Mouse (Mus musculus) T-helper 2 cell (primary cell): ENCODE measurements around the gene Kdm2b.

ENCODE experiments used
- in situ Hi-C: fragments of 300-600 bp; cut with MboI, MseI; formaldehyde crosslinking; loops from one replicate; pipeline ENCODE4 v1.15.1; 2025; ENCODE audit warnings: high pct_unique_total_duplicates

Kdm2b gene

DNA sequence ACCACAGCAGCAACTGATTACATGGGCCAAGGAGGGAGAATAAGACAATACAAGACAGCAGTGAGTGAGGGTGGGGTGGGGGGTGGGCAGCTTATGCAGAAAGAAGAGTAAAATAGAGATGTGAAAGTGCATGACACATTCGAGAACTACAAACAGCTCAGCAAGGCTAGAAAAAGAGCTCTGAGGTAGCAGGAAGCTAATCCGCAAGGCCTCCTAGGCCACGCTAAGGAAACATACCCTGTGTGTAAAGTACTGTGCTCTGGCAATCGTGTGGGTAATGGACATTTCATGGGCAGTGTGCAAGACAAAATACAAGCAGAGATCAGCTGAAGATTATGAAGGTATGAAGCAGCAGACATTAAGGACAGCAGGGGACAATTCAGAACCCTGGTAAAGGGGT lies 94.8 kb downstream of the Kdm2b start:
- in situ Hi-C loops: no loop called here

DNA sequence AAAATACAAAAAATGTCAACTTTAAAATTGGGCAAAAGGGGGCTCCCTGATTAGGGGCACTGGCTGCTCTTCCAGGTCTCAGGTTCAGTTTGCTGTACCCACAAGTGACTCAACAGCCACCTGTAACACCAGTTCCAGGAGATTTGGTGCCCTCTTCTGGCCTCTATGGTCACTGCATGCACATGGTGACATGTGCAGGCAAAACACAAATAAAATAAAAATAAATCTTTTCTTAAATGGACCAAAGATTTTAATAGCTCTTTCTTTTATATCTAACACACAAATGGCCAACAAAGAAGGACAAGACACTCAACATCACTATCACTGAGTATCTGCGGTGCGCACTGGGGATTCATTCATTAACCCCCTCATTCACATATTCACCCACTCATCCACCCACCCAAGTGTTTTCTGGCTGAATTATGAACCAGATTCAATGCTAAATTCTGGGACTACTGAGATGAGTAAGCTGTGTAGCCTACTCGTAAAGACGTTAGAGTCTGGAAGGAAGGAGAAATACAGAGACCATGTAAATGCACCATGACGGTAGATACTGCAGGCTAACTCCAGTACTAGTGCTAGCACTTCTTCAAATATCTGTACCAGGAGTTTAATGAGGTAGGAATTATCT lies 95.5 kb downstream of the Kdm2b start:
- in situ Hi-C loops: no loop called here

DNA sequence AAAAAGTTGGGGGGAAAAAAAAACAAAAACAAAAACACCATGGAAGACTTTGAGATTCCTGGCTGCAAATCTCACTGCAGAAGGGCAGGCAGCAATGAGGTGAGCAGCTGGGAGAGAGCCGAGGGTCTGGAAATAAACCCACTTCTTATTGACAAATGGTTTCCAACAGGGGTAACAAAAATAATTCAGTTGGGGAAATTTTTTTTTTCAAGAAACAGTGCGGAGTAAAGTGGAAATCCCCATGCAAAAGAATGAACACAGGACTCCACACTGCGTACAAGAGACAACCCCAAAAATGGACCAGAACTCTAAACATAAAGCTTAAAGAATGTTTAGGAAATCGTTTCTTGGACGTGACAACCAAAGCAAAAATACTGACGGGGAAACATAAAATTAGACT lies 96.4 kb downstream of the Kdm2b start:
- in situ Hi-C loops: no loop called here

DNA sequence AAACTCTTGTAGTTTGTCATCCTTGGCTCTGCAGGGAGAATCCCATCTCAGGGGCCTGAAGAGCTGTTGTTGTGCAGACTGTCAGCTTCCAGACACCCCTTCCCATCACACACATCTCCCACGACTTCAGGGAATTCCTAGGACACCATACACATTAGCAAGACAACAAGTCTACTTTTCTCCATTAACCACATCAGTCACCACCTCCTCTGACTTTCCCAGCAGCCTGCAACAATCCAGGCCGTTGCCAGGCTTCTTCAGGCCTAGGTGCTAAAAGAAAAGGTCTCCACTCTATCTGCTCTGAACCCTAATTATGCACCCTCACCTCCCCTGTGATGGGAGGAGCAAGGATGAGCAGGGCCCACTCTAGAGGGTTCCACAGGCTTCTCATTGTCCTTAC lies 99.2 kb downstream of the Kdm2b start:
- in situ Hi-C loops: no loop called here

DNA sequence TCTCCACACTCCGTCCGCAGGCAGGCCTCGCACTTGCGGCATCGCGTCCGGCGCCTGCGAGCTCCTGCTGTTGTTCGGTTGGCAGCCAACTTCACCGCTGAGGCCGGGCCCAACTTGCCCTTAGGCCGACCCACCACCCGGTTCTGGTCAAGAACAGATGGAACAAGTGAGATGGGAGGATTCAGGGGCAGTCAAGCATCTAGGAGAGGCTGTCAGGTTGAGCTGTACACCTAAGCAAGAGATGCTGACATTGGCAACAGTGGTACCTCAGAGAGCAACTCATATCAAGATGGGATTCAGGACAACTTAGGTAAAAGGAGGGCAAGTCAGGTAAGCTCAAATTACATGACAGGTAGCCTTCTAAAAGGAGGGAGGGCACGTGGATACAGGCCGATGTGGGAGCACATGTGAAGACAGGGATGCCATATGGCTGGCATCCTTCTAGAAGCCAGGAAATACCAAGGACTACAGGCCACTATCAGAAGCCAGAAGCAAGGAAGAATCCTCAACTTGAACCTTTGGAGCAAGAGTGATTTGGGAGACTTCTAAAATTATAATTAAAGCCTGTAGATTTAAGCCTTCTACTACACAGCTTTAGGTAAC lies 100.9 kb downstream of the Kdm2b start:
- in situ Hi-C loops: no loop called here

DNA sequence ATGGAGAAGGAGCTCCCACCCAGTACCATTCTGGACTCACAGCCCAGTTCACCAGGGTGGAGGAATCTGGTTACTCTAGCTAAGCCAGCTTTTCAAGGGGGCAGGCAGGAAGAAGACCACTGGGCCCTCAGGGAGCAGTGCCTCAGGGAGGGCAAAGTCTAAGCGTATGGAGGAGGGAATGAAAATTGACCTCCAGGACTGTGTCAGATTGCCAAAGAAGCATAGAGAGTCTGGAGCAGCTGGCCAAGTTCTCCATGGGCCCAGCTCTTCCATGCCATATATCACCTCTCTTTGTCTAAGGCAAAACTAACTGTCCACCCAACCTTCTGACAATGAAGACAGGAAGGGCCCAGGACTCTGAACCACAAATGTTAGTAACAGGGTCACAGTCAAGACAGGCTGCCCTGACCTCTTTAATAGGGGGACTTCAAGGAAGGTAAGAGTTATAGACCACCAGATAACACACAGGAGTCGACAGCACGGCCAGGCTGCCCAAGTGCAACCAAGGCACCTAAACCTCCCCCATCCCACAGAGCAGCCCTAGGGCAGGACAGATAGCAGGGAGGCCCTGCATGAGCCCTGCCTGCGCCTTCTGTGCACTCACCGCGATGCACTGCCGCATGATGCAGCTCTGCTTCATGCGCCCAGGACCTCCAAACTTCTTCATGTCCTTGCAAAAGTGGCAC lies 101.6 kb downstream of the Kdm2b start:
- in situ Hi-C loops: no loop called here

DNA sequence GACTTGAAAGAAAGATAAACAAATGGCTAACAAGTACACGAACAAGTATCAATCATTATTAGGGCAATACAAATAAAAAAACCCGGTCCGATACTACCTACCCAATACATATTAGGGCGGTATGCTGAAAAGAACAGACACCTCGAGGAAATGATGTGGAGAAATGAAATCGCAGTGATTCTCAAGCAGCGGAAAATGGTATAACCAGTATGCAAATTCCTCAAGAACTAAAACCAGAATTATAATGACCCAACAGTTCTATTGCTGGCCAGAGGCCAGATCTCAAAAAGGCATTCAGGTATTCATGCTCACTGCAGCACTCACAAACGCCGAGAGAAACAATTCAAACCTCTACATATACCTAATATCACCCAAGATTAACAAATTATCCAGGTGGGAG lies 102.6 kb downstream of the Kdm2b start:
- in situ Hi-C loops: no loop called here

DNA sequence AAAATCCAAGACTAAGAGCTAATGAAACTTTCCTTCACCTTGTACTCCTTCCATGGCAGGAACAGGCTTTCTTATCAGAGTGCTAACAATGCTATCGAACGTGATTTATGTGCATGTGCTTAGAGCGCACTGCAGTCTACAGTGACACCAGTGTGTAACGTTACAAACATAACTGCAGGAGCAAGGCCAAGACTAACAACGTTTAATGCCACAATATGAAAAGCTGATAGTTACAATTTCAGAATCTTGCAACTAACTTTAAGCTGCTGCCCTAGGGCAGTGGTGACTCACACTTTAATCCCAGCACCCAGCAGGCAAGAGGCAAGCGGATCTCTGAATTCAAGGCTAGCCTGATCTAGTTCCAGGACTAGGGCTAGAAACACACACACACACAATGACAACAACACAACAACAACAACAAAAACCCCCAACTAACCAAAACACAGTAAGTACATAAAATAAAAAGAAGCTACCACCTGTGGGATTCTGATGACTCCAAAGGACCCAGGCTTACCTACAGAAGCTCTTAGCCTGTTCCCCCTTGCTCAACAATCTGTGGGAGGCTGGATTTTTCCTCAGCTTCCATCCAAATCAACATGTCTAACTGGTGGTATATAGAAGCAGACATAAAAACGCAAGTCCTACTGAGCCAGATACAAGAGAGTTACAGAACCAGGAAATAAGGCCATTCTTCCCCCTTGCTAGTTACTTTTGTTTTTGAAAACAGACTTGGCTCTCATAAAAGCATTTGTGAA lies 104.9 kb downstream of the Kdm2b start:
- in situ Hi-C loops: no loop called here

DNA sequence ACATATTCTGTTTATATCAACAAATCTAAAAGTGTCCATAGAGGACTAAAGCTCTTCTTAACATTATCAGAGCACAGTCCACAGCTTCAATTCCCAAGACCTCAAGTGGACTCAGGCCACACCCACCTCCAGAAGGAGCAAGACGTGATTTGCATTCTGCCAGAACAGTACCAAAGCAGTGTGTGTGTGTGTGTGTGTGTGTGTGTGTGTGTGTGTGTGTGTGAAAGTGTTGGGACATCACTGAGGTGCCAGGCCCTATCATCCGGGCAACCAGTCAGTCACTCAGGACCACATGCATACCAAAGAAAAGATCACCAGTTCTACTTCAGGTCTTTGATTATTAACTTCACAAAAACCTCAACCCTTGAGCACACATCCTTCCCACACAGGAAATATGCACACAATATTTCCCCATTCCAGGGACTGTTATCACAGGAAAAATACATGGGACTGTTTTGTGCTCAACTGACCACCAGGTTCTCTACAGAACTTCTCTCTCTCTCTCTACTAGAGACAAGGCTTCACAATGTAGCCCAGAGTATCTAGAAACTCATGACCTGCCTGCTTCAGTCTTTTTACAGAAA lies 105.9 kb downstream of the Kdm2b start:
- in situ Hi-C loops: no loop called here

DNA sequence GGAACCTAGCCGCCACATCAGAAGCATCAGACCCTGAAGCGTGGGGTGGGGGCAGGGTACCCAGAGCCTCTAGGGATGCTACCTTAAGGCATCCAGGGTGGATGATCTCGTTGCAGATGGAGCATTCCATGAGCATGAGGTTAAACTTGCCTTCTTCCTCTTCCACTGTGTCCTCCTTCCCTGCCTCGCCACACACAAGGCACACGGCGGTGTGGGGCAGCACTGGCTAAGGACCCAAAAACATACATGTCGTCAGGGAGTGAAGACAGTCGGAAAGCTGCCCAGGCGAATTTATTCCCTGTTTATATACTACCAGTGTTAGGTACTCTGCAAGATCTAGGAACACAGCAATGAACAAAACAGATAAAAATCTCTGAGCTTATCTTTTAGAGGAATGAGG lies 106.4 kb downstream of the Kdm2b start:
- in situ Hi-C loops: no loop called here

DNA sequence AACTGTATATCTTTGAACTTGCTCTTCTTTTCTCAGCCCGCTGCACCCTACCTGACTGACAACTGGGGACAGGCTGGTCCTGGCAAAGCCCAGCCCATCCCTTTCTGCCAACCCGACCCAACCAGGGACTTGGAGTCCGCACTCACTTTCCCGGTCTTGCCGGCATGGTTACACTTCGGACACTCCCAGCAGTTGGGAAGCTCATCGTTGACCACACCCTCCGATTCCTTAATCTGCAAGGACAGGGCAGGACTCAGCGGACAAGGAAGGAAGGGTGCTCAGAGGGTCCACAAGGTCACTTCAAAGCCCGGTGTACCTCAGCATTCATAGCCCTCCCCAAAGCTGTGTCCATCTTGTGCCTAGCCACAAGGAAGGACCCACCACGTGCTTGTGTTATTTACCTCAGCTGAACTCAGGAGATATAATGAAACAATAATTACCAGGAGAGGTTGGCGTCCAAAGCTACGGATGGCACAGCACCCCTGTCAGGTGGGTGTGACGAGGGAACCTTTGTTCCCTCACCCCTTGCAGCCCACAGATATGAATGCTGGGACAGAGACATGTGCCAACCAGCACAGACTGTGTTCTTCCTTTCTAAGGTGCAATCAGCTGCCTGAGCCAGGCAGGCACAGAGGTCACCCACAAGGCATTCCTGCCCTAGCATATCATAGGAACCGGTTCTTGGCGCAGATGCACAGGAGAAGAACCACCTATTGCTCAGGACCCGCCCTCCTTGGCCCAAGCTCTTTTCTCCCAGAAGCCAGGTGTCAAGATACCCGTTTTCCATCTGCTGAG lies 107.2 kb downstream of the Kdm2b start:
- in situ Hi-C loops: no loop called here

DNA sequence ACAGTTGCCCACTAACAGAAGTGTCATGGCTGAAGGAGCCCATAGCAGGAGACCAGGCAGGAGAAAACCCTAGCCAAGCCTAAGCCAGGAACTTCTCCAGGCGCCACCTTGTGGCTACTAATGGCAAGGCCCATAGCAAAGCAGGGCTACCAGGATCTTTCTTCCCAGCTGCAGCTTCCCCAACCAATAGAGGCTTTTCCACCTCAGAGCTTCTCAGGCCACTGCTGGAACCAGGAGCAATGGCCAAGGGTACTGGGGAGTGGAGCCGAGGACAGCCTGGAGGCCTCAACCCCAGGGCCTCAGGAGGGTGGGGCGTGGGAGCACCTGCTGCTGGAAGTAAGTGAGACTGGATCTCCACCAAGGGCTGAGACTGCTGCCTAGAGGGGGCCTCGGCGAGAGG lies 108.3 kb downstream of the Kdm2b start:
- in situ Hi-C loops: no loop called here

DNA sequence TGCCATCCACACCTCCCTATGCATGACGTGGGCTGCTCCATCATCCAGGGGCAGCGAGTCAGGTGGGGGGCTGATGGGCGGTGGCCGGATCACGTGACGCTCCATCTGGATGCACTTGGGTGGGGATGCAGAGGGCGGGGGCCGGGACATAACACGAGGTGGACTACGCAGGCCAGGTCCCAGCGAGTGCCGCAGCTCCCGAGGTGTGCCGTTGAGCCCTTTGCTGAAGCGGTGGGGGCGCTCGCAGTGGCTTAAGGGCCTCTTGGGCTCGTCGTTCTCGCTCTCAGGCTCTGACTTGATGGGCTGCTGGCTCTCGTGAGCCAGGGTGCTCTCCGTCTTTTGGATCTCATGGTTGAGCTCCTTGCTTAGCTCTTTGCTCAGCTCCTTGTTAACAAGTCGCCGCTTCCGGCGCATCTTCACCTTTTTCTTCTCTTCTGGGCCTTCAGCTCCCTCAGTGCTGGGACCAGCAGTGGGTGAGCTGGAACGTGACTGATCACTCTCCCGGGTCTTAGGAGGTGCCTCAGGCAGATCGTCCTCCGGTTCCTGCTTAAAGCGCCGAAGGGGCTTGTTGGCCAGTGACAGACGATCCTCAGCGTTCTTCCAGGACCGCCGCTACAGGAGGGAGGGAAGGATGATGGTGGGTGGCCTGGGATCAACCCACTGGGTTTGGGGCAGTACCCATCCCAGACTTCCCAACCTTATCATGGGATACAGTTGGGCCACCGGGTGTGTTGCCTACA lies 109.2 kb downstream of the Kdm2b start:
- in situ Hi-C loops: no loop called here

DNA sequence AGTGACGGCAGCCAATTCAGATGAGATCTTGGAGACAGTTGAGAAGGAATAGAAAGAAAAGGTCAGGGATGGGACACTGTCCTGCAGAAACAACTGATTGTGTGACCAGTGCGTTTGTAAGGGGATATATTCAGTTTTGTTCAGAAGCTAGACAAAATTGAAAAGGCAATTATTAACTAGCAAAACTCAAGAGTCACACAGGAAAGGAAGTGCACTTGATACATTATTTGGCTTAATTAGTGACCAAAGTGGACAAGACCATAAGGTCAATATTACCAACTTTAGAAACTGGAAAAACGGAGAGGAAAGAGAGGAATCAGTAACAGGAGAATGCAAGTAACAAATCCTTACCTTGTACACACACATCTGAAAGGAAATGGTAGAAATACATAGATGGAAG lies 113.0 kb downstream of the Kdm2b start:
- in situ Hi-C loops: no loop called here

DNA sequence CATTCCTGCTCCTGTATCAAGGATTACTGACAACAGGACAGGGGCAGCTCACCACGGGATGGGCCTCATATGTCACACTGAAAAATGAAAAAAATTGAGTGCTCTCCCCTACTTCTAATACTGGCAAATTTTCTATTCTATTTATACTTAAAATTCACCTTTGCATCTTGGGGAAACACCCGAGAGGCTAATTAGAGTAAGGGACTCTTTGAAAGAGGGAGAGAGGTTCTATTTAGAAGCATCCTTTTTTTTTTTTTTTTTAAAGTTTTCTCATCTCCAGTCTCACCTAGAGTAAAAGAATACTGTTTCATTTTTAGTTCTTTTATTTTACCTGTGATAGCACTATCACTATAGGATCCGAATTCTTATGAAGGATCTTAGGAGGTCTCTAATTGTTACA lies 115.3 kb downstream of the Kdm2b start:
- in situ Hi-C loops: no loop called here

DNA sequence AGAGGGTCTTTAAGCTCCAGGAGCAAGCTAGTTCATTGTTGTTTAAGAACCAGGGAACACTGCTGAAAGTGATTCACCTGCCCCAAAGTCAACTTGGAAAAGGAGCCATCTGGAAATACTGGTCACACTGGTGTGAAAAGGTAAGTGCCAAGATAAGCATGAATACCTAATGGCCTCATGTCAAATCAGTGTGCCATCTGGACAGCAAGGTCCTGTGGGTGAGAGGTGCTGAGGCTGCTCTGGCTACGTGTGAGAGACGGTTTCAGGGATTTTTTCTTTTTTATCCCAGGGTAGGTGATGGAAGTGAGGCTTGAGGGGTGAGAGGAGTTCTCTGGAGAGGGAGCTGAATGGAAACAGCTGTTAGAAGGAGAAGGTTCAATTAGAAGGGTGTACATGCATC lies 116.0 kb downstream of the Kdm2b start:
- in situ Hi-C loops: no loop called here

DNA sequence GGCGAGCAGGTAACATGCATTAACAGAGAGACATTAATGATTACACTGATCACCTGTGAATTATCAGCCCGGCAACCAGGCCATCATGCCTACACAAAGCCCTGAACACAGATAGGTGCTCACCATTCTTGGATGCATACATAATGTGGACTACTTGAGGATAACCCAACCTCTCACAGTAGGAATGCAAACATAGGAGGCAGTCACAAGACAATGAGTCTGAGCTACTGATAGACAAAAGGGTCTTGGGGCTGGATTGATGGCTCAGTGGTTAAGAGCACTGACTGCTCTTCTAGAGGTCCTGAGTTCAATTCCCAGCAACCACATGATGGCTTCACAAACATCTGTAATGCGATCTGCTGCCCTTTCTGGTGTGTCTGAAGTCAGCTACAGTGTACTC lies 117.0 kb downstream of the Kdm2b start:
- in situ Hi-C loops: no loop called here

DNA sequence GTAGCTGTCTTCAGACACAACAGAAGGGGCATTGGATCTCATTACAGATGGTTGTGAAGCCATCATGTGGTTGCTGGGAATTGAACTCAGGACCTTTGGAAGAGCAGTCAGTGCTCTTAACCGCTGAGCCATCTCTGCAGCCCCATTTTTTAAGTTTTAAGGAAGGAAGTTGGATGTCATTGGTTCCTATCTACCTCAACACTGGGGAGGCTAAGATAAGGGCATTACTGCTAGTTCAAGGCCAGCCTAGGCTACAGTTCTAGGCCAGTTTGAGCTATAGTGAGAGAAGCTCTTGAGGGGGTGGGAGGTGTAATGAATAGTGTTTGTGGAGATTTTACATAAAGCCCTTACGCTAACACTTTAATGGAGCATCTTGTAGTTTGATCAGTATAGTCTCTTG lies 126.6 kb downstream of the Kdm2b start:
- in situ Hi-C loops: no loop called here

DNA sequence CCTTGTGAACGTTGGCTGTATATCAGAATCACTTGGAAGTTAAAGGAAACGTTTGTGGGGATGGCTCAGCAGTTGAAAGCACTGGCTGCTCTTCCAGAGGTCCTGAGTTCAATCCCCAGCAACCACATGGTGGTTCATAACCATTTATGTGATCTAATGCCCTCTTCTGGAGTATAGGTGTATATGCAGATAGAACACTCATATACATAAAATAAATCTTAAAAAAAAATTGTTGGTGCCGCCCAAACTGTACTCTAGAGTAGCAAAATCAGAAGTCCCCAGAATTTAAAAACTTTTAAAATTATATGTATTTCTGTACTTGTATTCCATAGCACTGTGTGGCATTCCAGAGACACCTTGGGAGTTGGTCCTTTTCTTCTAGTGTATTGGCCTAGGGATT lies 133.8 kb downstream of the Kdm2b start:
- in situ Hi-C loops: loop anchor here (10.0 kb wide), 1 partner anchor 809 kb away; no protein-coding TSS in a partner anchor

DNA sequence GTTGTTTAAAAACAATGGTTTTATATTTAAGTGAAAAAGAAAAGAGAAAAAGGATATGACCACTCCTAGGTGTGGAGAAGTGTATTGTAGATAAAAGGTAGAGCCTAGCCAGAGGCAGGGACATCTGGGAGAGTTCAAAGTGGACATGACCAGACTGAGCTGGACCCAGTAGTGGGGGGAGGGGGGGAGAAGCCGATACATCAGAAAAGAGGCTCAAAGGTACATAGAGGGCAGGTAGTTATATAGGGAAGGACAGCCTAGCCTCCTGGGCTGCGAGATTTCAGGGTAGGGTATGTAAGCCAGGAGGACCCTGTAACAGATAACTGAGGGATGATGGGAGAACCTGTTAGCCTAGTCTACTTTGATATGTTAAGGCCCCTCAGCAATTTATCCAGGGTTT lies 137.0 kb downstream of the Kdm2b start:
- in situ Hi-C loops: loop anchor here (10.0 kb wide), 1 partner anchor 812 kb away; no protein-coding TSS in a partner anchor
